Comparison of ENCODE assay signal across 9 mouse cellular contexts in the genomic region with DNA sequence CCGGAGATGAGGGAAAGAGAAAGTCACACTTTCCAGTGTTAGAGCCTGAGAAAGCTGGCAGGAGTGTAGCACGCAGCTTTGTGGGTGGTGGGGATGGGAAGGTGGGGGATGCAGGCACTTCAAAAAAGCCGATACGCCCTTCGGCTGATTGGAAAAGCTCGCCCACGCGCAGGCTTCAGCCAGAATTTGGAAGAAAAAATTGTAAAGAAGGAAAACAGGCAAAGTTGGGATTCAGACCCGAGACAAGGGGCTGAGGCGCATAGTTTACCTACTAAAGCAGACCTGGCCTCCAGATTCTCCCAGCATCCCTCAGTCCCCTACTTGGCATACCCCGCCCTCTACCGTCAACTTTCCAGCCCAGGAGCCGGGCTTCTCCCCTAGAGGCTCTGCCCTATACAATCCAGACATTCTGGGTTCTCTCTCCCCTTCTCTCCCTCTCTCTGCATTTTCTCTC. TPM values are rescaled to one million over a fixed set of nuclear protein-coding genes. Genes with fewer than 3 reads are reported as not detected.
DNase-seq lines count a peak whose midpoint lies in the region; ATAC-seq and TF ChIP-seq lines count a peak whose summit lies in the region.
"Had no signal": no experiment of that assay in that cellular context is flagged by ENCODE, and none has a peak within 500 bp of the region (broad histone marks: within the 10 kb centered on the region; RNA-seq: fewer than 3 reads in every experiment).

No protein-coding gene starts in this region.

- peak; percentile 20 for DNase-seq in adrenal gland, postnatal 10 days
- DNase-seq in adrenal gland, postnatal 14 days: no peak
- peak; percentile 62 for DNase-seq in embryo, embryonic 10 days (ENCODE audit: low spot score)
- no peak for DNase-seq in urinary bladder, adult 18-20 months (ENCODE audit: low spot score in 2 of 2)

- no peak overlapping the region for H3K27ac ChIP-seq in hindbrain, embryonic 12.5 days
- peak overlapping the region; percentile 75 for H3K27ac ChIP-seq in limb, embryonic 15.5 days
- 0 out of 2 replicates have a peak overlapping the region, but pooled peaks have one; percentile 15 for H3K27ac ChIP-seq in olfactory bulb, adult 2 months (ENCODE audit: insufficient read depth, low read depth, low read length)

- no peak for TF ChIP-seq POLR2A in olfactory bulb, adult 2 months (IDR thresholded peaks at IDR 0.05; ENCODE audit: insufficient read depth, low read depth, low read length)

- 0 out of 2 replicates have a peak, but pooled peaks cover 2% of the 10 kb centered on the region for H3K27me3 ChIP-seq in hindbrain, embryonic 12.5 days
- H3K27me3 ChIP-seq in limb, embryonic 15.5 days: no peaks in the 10 kb centered on the region

- no peaks in the 10 kb centered on the region for H3K36me3 ChIP-seq in hindbrain, embryonic 12.5 days
- no peaks in the 10 kb centered on the region for H3K36me3 ChIP-seq in limb, embryonic 15.5 days

- no peak for TF ChIP-seq CTCF in olfactory bulb, adult 2 months (IDR thresholded peaks at IDR 0.05; ENCODE audit: insufficient read depth, low read depth, low read length)

- H3K9ac ChIP-seq in hindbrain, embryonic 12.5 days: peak overlapping the region; percentile 49
- peak overlapping the region; percentile 33; the same call in 1 of the 2 replicates for H3K9ac ChIP-seq in limb, embryonic 15.5 days

- H3K4me1 ChIP-seq in hindbrain, embryonic 12.5 days: 0 out of 2 replicates have a peak, but pooled peaks cover 4% of the 10 kb centered on the region
- peaks cover 8% of the 10 kb centered on the region; the same call in 1 of the 2 replicates for H3K4me1 ChIP-seq in limb, embryonic 15.5 days
- H3K4me1 ChIP-seq in olfactory bulb, adult 2 months (ENCODE audit: control insufficient read depth, insufficient read depth, low read length): peaks cover 11% of the 10 kb centered on the region

- peak; percentile 81 for ATAC-seq in hindbrain, embryonic 12.5 days (ENCODE audit: low FRiP score)
- no peak for ATAC-seq in limb, embryonic 15.5 days (ENCODE audit: insufficient number of reproducible peaks, low FRiP score, low TSS enrichment, low read depth)
- no peak for ATAC-seq in granulocyte monocyte progenitor cell, adult 5-6 weeks (replicated peaks; ENCODE audit: poor library complexity, severe bottlenecking)

- peaks cover 8% of the 10 kb centered on the region for H3K9me3 ChIP-seq in hindbrain, embryonic 12.5 days (replicated peaks)
- no peaks in the 10 kb centered on the region for H3K9me3 ChIP-seq in limb, embryonic 15.5 days

- WGBS in hindbrain, embryonic 12.5 days: 6% methylated on average over 13 of the region's 13 CpGs
- 2% methylated on average over 13 of the region's 13 CpGs for WGBS in limb, embryonic 15.5 days
- WGBS in olfactory bulb, adult 2 months: 3% methylated on average over 13 of the region's 13 CpGs

- H3K4me3 ChIP-seq in hindbrain, embryonic 12.5 days: peak overlapping the region; percentile 28
- H3K4me3 ChIP-seq in limb, embryonic 15.5 days: peak overlapping the region; percentile 35
- H3K4me3 ChIP-seq in olfactory bulb, adult 2 months (ENCODE audit: insufficient read depth, low read depth, low read length): peak overlapping the region; percentile 25

- peak overlapping the region; percentile 49 for H3K4me2 ChIP-seq in hindbrain, embryonic 12.5 days (replicated peaks)
- peak overlapping the region; percentile 56 for H3K4me2 ChIP-seq in limb, embryonic 15.5 days

RNA-seq across cellular contexts. Expression of gene Tescl, which starts 8.0 kb away (rescaled TPM):
- total RNA-seq in adrenal gland, postnatal 10 days (2021): under 1 TPM; 0.36 to 0.42 TPM
- not detected in 2 replicates for total RNA-seq in adrenal gland, postnatal 14 days (2021)
- not detected in 2 replicates for polyA plus RNA-seq in hindbrain, embryonic 12.5 days (2016; fragmentation: Nextera tagmentation; extraction: Ambion mirVana)
- polyA plus RNA-seq in limb, embryonic 15.5 days (2015; fragmentation: Nextera tagmentation; extraction: Ambion mirVana): not detected in 2 replicates
- not detected in 2 replicates for polyA plus RNA-seq in olfactory bulb, adult 2 months (2012; ENCODE audit: insufficient read depth, insufficient read length, low replicate concordance, missing spikeins)
- not detected in 2 replicates for total RNA-seq in granulocyte monocyte progenitor cell, adult 5-6 weeks (2014; fragmentation: Nextera tagmentation)
- not detected in 2 replicates for total RNA-seq in granulocyte monocyte progenitor cell, adult 5-6 weeks (2017)
- total RNA-seq: common myeloid progenitor, adult 5-6 weeks had no signal

RNA-seq across cellular contexts. Expression of gene Zfp94, which starts 9.2 kb away (rescaled TPM):
- total RNA-seq in adrenal gland, postnatal 10 days (2021): 1 to 10 TPM; 2.7 to 6.4 TPM
- 3.8 and 5.4 TPM in 2 replicates for total RNA-seq in adrenal gland, postnatal 14 days (2021)
- 15.6 and 18.2 TPM in 2 replicates for polyA plus RNA-seq in hindbrain, embryonic 12.5 days (2016; fragmentation: Nextera tagmentation; extraction: Ambion mirVana)
- 12.2 and 12.8 TPM in 2 replicates for polyA plus RNA-seq in limb, embryonic 15.5 days (2015; fragmentation: Nextera tagmentation; extraction: Ambion mirVana)
- polyA plus RNA-seq in olfactory bulb, adult 2 months (2012; ENCODE audit: insufficient read depth, insufficient read length, low replicate concordance, missing spikeins): not detected in 2 replicates
- 5.8 and 6.0 TPM in 2 replicates for total RNA-seq in granulocyte monocyte progenitor cell, adult 5-6 weeks (2014; fragmentation: Nextera tagmentation)
- 2.0 and 3.4 TPM in 2 replicates for total RNA-seq in granulocyte monocyte progenitor cell, adult 5-6 weeks (2017)

RNA-seq across cellular contexts. Expression of gene Lypd5, which starts 23.3 kb away (rescaled TPM):
- not detected for total RNA-seq in adrenal gland, postnatal 10 days (2021)
- total RNA-seq in adrenal gland, postnatal 14 days (2021): not detected in 2 replicates
- not detected in 2 replicates for polyA plus RNA-seq in hindbrain, embryonic 12.5 days (2016; fragmentation: Nextera tagmentation; extraction: Ambion mirVana)
- polyA plus RNA-seq in limb, embryonic 15.5 days (2015; fragmentation: Nextera tagmentation; extraction: Ambion mirVana): 55.8 and 59.7 TPM in 2 replicates
- polyA plus RNA-seq in olfactory bulb, adult 2 months (2012; ENCODE audit: insufficient read depth, insufficient read length, low replicate concordance, missing spikeins): not detected in 2 replicates
- not detected in 2 replicates for total RNA-seq in granulocyte monocyte progenitor cell, adult 5-6 weeks (2014; fragmentation: Nextera tagmentation)
- not detected in 2 replicates for total RNA-seq in granulocyte monocyte progenitor cell, adult 5-6 weeks (2017)
- total RNA-seq: common myeloid progenitor, adult 5-6 weeks had no signal

RNA-seq across cellular contexts. Expression of gene Zfp61, which starts 24.7 kb away (rescaled TPM):
- total RNA-seq in adrenal gland, postnatal 10 days (2021): 10 to 100 TPM in 1 of 2 experiments, 1 to 10 TPM in 1; 5.8 to 12.1 TPM
- 6.5 and 11.4 TPM in 2 replicates for total RNA-seq in adrenal gland, postnatal 14 days (2021)
- 45.0 and 46.4 TPM in 2 replicates for polyA plus RNA-seq in hindbrain, embryonic 12.5 days (2016; fragmentation: Nextera tagmentation; extraction: Ambion mirVana)
- polyA plus RNA-seq in limb, embryonic 15.5 days (2015; fragmentation: Nextera tagmentation; extraction: Ambion mirVana): 39.6 and 49.2 TPM in 2 replicates
- polyA plus RNA-seq in olfactory bulb, adult 2 months (2012; ENCODE audit: insufficient read depth, insufficient read length, low replicate concordance, missing spikeins): not detected in 2 replicates
- 16.5 and 16.8 TPM in 2 replicates for total RNA-seq in granulocyte monocyte progenitor cell, adult 5-6 weeks (2014; fragmentation: Nextera tagmentation)
- 16.7 and 27.7 TPM in 2 replicates for total RNA-seq in granulocyte monocyte progenitor cell, adult 5-6 weeks (2017)

RNA-seq across cellular contexts. Expression of gene Kcnn4, which starts 44.4 kb away (rescaled TPM):
- 1 to 10 TPM; 4.2 to 5.4 TPM for total RNA-seq in adrenal gland, postnatal 10 days (2021)
- total RNA-seq in adrenal gland, postnatal 14 days (2021): 4.9 and 7.3 TPM in 2 replicates
- polyA plus RNA-seq in hindbrain, embryonic 12.5 days (2016; fragmentation: Nextera tagmentation; extraction: Ambion mirVana): 2.1 and 2.4 TPM in 2 replicates
- polyA plus RNA-seq in limb, embryonic 15.5 days (2015; fragmentation: Nextera tagmentation; extraction: Ambion mirVana): 3.0 and 3.4 TPM in 2 replicates
- polyA plus RNA-seq in olfactory bulb, adult 2 months (2012; ENCODE audit: insufficient read depth, insufficient read length, low replicate concordance, missing spikeins): not detected in 2 replicates
- total RNA-seq in granulocyte monocyte progenitor cell, adult 5-6 weeks (2014; fragmentation: Nextera tagmentation): 24.2 and 31.4 TPM in 2 replicates
- total RNA-seq in granulocyte monocyte progenitor cell, adult 5-6 weeks (2017): 36.3 and 43.5 TPM in 2 replicates

Comparison
In these comparisons a context has a peak if more than half of its experiments do, and no peak if none do; other contexts are left out.
1. DNase-seq: peak in adrenal gland, postnatal 10 days (single experiment) and embryo, embryonic 10 days (single experiment); none in adrenal gland, postnatal 14 days (single experiment) and urinary bladder, adult 18-20 months (0 of 2).
2. Peak in every context shown above with its lines, with median percentiles within 50 percentile points of each other: H3K4me3 ChIP-seq.